Mouse (Mus musculus) erythroblast, embryonic 14.5 days (primary cell): ENCODE measurements around the gene Trp53bp1.

Experiments
- GATA1 ChIP-seq: IDR thresholded peaks from 2 replicates; pipeline ENCODE4 v1.6.1; 2012; ENCODE audit warnings: low read length, inconsistent platforms, mixed read lengths
- TAL1 ChIP-seq: IDR thresholded peaks from 3 replicates; pipeline ENCODE4 v1.6.1; 2012; ENCODE audit warnings: low read length, inconsistent platforms, mixed read lengths

DNA sequence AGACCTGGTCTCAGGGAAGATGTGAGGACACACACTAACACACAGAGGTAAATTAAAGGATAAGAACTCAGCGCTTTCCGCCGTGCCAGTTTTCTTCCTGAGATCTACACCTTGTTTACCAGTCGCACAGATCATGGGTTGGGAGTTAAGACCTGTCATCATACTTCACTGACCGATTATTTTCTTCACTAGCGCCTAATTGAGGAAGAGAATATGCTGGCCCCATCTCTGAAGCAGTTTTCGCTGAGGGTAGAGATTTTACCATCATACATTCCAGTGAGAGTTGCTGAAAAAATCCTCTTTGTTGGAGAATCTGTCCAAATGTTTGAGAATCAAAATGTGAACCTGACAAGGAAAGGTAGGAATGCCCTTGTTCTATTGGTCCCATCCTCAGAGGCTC lies 87.1 kb downstream of the Trp53bp1 start:
- no peak for TF ChIP-seq GATA1
- no peak for TF ChIP-seq TAL1
